Mouse (Mus musculus): ENCODE data around the gene Prm1. TPM values are rescaled to one million over a fixed set of nuclear protein-coding genes. Genes with fewer than 3 reads are reported as not detected.
"Not testable (repeated sequence)": the region's sequence is repeated elsewhere in the genome, so short reads cannot be mapped to it uniquely, and the experiment has no call there.

The Prm1 gene
- polyA plus RNA-seq, 1 experiment: 1.8 TPM

DNA sequence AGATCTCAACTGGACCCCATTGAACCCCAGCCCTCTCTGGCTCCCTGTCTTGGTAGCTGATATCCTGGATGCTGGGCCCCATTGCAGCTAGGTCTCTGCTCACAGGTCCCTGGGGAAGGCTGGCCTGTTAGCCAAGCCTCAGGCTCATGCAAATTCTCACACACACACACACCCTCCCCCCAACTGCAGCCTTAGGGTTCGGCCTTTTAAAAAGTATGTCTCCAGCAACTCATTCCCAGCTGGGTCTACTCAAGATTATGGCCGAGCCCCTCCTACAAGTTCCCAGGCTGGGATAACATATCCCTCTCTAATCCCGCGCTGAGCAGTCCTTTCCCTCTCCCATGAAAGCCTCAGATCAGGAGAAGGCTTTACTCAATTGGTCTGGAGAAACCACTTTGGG, 15.7 kb upstream of the Prm1 start:
- H3K4me3 ChIP-seq (ENCODE audit: insufficient read depth, low read depth, low read length): no peak overlapping the region
- H3K27ac ChIP-seq (ENCODE audit: insufficient read depth, low read depth, low read length): no peak overlapping the region
- no peaks in the 10 kb centered on the region for H3K4me1 ChIP-seq (ENCODE audit: control insufficient read depth, insufficient read depth, low read length)
- 72% methylated on average over 4 of the region's 4 CpGs for WGBS
- no peaks in the 10 kb centered on the region for H3K27me3 ChIP-seq (replicated peaks; ENCODE audit: control insufficient read depth, insufficient read depth, low read length)
- no peaks in the 10 kb centered on the region for H3K36me3 ChIP-seq (ENCODE audit: control insufficient read depth, insufficient read depth, low read length)
- no peak for TF ChIP-seq CTCF (conservative IDR thresholded peaks at IDR 0.05; ENCODE audit: insufficient read depth, insufficient read length, low read depth, low read length)
- TF ChIP-seq POLR2A (IDR thresholded peaks at IDR 0.05; ENCODE audit: low read depth, low read length): no peak
- DNase-seq: no peak

DNA sequence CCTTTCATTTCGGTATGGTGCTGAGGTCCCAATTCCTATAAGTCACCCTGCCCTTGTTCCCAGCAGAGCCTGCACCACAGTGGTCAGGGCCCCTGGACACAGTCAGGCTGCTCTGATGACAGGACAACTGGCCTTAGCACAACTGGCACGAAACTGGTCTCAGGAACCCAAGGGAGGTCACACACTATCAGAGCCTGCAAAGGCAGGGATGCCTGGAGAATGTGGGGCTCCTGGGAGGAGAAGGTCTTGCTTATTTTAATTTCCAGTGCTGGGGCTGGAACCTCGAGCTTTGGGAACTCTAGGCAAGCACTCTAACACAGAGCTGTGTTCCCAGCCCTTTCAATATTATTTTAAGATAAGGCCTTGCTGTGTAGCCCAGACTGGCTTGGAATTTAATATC, 14.3 kb upstream of the Prm1 start:
- 89% methylated on average over 3 of the region's 3 CpGs for WGBS
- TF ChIP-seq POLR2A (IDR thresholded peaks at IDR 0.05; ENCODE audit: low read depth, low read length) (no peak), CTCF (conservative IDR thresholded peaks at IDR 0.05; ENCODE audit: insufficient read depth, insufficient read length, low read depth, low read length) (no peak)

GRCm38 (mm10) chr16:10818579-10819135, 13.0 kb upstream of the Prm1 start:
- no peaks in the 10 kb centered on the region for H3K4me1 ChIP-seq (ENCODE audit: control insufficient read depth, insufficient read depth, low read length)
- no peaks in the 10 kb centered on the region for H3K27me3 ChIP-seq (replicated peaks; ENCODE audit: control insufficient read depth, insufficient read depth, low read length)
- no peak overlapping the region for H3K27ac ChIP-seq (ENCODE audit: insufficient read depth, low read depth, low read length)
- no peak overlapping the region for H3K4me3 ChIP-seq (ENCODE audit: insufficient read depth, low read depth, low read length)
- TF ChIP-seq POLR2A (IDR thresholded peaks at IDR 0.05; ENCODE audit: low read depth, low read length): no peak
- TF ChIP-seq CTCF (conservative IDR thresholded peaks at IDR 0.05; ENCODE audit: insufficient read depth, insufficient read length, low read depth, low read length): no peak
- 86% methylated on average over 4 of the region's 4 CpGs for WGBS
- no peak for DNase-seq
- H3K36me3 ChIP-seq (ENCODE audit: control insufficient read depth, insufficient read depth, low read length): no peaks in the 10 kb centered on the region

More for the DNA sequence above, 14.3 kb upstream of the Prm1 start:
- Histone ChIP-seq H3K27ac (ENCODE audit: insufficient read depth, low read depth, low read length) (no peak overlapping the region), H3K4me3 (ENCODE audit: insufficient read depth, low read depth, low read length) (no peak overlapping the region), H3K27me3 (replicated peaks; ENCODE audit: control insufficient read depth, insufficient read depth, low read length) (no peaks in the 10 kb centered on the region), H3K4me1 (ENCODE audit: control insufficient read depth, insufficient read depth, low read length) (no peaks in the 10 kb centered on the region), H3K36me3 (ENCODE audit: control insufficient read depth, insufficient read depth, low read length) (no peaks in the 10 kb centered on the region)
- DNase-seq: no peak

- Histone ChIP-seq H3K36me3 (ENCODE audit: control insufficient read depth, insufficient read depth, low read length) (no peaks in the 10 kb centered on the region), H3K4me3 (ENCODE audit: insufficient read depth, low read depth, low read length) (no peak overlapping the region), H3K27me3 (replicated peaks; ENCODE audit: control insufficient read depth, insufficient read depth, low read length) (no peaks in the 10 kb centered on the region), H3K27ac (ENCODE audit: insufficient read depth, low read depth, low read length) (no peak overlapping the region), H3K4me1 (ENCODE audit: control insufficient read depth, insufficient read depth, low read length) (no peaks in the 10 kb centered on the region)
- DNase-seq: no peak
- TF ChIP-seq CTCF (conservative IDR thresholded peaks at IDR 0.05; ENCODE audit: insufficient read depth, insufficient read length, low read depth, low read length): no peak
- no peak for TF ChIP-seq POLR2A (IDR thresholded peaks at IDR 0.05; ENCODE audit: low read depth, low read length)
- 74% methylated on average over 4 of the region's 4 CpGs for WGBS
Observed at GRCm38 (mm10) chr16:10814864-10815263, 9.2 kb upstream of the Prm1 start.

GRCm38 (mm10) chr16:10813726-10814125, 8.1 kb upstream of the Prm1 start:
- WGBS: 90% methylated on average over 4 of the region's 4 CpGs

DNA sequence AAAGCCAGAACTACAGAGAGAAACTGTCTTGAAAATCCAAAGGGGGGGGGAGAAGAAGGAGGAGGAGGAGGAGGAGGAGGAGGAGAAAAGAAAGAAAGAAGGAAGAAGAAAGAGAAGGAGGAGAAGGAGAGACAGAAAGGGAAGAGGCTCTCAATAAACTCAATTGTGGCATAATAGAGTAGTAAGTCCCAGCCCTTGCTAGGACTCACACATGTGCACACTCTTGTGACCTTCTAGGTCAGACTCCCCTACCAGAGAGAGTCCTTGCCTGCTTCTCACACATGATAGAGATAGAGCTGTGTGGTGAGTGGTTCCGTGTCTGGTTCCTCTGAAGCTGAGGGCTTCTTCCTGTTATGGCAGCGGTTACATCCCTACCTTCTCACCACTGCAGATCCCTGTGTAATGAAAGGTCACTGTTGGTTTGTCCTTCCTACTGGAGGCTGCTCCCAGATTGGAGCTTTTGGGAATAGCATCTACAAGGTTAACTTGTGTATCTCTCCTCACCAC, 7.3 kb upstream of the Prm1 start, which contains the start of gene Gm11172:
Gene Gm11172 (plus strand): TSS at position 51 of the 507 bp plus-strand sequence.
- H3K4me1 ChIP-seq (ENCODE audit: control insufficient read depth, insufficient read depth, low read length): no peaks in the 10 kb centered on the region
- DNase-seq: no peak
- H3K4me3 ChIP-seq (ENCODE audit: insufficient read depth, low read depth, low read length): no peak within 1 kb of the TSS
- no peak within 1 kb of the TSS for H3K27ac ChIP-seq (ENCODE audit: insufficient read depth, low read depth, low read length)
- no peaks in the 10 kb centered on the region for H3K36me3 ChIP-seq (ENCODE audit: control insufficient read depth, insufficient read depth, low read length)
- TF ChIP-seq POLR2A (IDR thresholded peaks at IDR 0.05; ENCODE audit: low read depth, low read length): no peak
- TF ChIP-seq CTCF (conservative IDR thresholded peaks at IDR 0.05; ENCODE audit: insufficient read depth, insufficient read length, low read depth, low read length): no peak
- H3K27me3 ChIP-seq (replicated peaks; ENCODE audit: control insufficient read depth, insufficient read depth, low read length): no peaks in the 10 kb centered on the region
- 86% methylated on average over 2 of the region's 2 CpGs for WGBS

More at GRCm38 (mm10) chr16:10813726-10814125, 8.1 kb upstream of the Prm1 start:
- no peak overlapping the region for H3K27ac ChIP-seq (ENCODE audit: insufficient read depth, low read depth, low read length)
- H3K4me3 ChIP-seq (ENCODE audit: insufficient read depth, low read depth, low read length): no peak overlapping the region
- no peak for TF ChIP-seq POLR2A (IDR thresholded peaks at IDR 0.05; ENCODE audit: low read depth, low read length)
- no peaks in the 10 kb centered on the region for H3K36me3 ChIP-seq (ENCODE audit: control insufficient read depth, insufficient read depth, low read length)
- DNase-seq: no peak
- no peaks in the 10 kb centered on the region for H3K4me1 ChIP-seq (ENCODE audit: control insufficient read depth, insufficient read depth, low read length)
- no peaks in the 10 kb centered on the region for H3K27me3 ChIP-seq (replicated peaks; ENCODE audit: control insufficient read depth, insufficient read depth, low read length)

DNA sequence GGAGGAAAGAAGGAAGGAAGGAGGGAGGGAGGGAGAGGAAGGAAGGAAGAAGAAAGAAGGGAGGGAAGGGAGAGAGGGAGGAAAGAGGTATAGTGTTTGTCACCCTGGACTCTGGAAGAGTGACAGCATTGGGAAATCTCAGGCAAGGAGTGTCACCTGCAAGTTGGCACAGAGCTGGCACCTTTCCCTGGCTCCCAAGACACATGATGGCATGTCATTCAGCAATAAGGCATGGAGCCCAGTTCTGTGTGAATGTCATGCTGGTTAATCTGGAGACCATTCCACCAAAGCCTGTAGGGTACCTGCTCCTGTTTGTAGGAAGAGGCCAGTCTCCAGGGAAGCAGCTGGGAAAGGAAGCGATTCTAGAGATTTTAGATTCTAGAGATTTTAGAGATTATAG, 4.7 kb upstream of the Prm1 start:
- 89% methylated on average over 1 of the region's 1 CpGs for WGBS
- Histone ChIP-seq H3K4me1 (ENCODE audit: control insufficient read depth, insufficient read depth, low read length) (no peaks in the 10 kb centered on the region), H3K27ac (ENCODE audit: insufficient read depth, low read depth, low read length) (no peak overlapping the region), H3K36me3 (ENCODE audit: control insufficient read depth, insufficient read depth, low read length) (no peaks in the 10 kb centered on the region), H3K4me3 (ENCODE audit: insufficient read depth, low read depth, low read length) (no peak overlapping the region), H3K27me3 (replicated peaks; ENCODE audit: control insufficient read depth, insufficient read depth, low read length) (no peaks in the 10 kb centered on the region)
- no peak for DNase-seq
- TF ChIP-seq CTCF (conservative IDR thresholded peaks at IDR 0.05; ENCODE audit: insufficient read depth, insufficient read length, low read depth, low read length) (no peak), POLR2A (IDR thresholded peaks at IDR 0.05; ENCODE audit: low read depth, low read length) (no peak)

DNA sequence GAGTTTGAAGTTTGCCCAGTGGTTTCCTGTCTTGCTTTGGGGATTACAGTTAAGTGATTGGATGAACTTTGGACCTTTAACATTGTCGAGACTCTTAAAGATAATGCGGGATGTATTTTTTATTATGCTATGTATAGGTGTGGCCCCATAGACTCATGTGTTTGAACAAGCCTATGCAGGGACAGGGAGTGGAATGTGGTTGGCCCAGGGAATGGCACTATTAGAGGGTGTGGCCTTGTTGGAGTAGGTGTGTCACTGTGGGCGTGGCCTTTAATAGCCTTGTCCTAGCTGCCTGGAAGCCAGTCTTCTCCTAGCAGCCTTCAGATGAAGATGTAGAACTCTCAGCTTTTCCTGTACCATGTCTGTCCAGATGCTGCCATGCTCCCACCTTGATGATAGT, 3.2 kb downstream of the Prm1 start:
- not testable (repeated sequence) for H3K36me3 ChIP-seq (ENCODE audit: control insufficient read depth, insufficient read depth, low read length); H3K27me3 ChIP-seq (replicated peaks; ENCODE audit: control insufficient read depth, insufficient read depth, low read length); H3K27ac ChIP-seq (ENCODE audit: insufficient read depth, low read depth, low read length); H3K4me1 ChIP-seq (ENCODE audit: control insufficient read depth, insufficient read depth, low read length); H3K4me3 ChIP-seq (ENCODE audit: insufficient read depth, low read depth, low read length); DNase-seq
- WGBS: 83% methylated on average over 3 of the region's 3 CpGs
